Mouse (Mus musculus): ENCODE results near the gene Zfyve19. TPM values are rescaled to one million over a fixed set of nuclear protein-coding genes. Genes with fewer than 3 reads are reported as not detected.
A peak's percentile ranks its signal among the peaks of the same experiment; 100 is the strongest.

The Zfyve19 gene
- polyA plus RNA-seq, 2 experiments from 2014 or later: 54.5 to 71.7 TPM

GRCm38 (mm10) chr2:119196316-119197108, 11.9 kb upstream of the Zfyve19 start:
- no peak for ATAC-seq

- no peak for ATAC-seq
Measured at GRCm38 (mm10) chr2:119197493-119197892, 10.9 kb upstream of the Zfyve19 start.

GRCm38 (mm10) chr2:119198049-119198448, 10.4 kb upstream of the Zfyve19 start:
- ATAC-seq: no peak

GRCm38 (mm10) chr2:119198934-119199333, 9.5 kb upstream of the Zfyve19 start:
- no peak for ATAC-seq

GRCm38 (mm10) chr2:119202914-119203453, 5.4 kb upstream of the Zfyve19 start:
- no peak for ATAC-seq

GRCm38 (mm10) chr2:119203871-119204460, 4.5 kb upstream of the Zfyve19 start:
- no peak for ATAC-seq

- ATAC-seq: no peak
Measured at GRCm38 (mm10) chr2:119207961-119208343, 465 bp upstream of the Zfyve19 start.

GRCm38 (mm10) chr2:119209176-119209507, 725 bp downstream of the Zfyve19 start:
- ATAC-seq: peak; percentile 15

GRCm38 (mm10) chr2:119229775-119230704, 21.6 kb downstream of the Zfyve19 start, which contains the start of gene Ppp1r14d:
Gene Ppp1r14d (minus strand): TSS chr2:119229906.
- no peak for ATAC-seq

GRCm38 (mm10) chr2:119236682-119237209, 28.3 kb downstream of the Zfyve19 start:
- ATAC-seq: no peak

- peak; percentile 34 for ATAC-seq
Measured at GRCm38 (mm10) chr2:119237210-119237870, 28.9 kb downstream of the Zfyve19 start, which contains the start of gene Spint1. Gene Spint1 (plus strand): TSS chr2:119237362.

GRCm38 (mm10) chr2:119237871-119238220, 29.4 kb downstream of the Zfyve19 start:
- no peak for ATAC-seq

GRCm38 (mm10) chr2:119238671-119239070, 30.3 kb downstream of the Zfyve19 start:
- no peak for ATAC-seq

GRCm38 (mm10) chr2:119240075-119240818, 31.8 kb downstream of the Zfyve19 start:
- ATAC-seq: no peak

- no peak for ATAC-seq
Measured at GRCm38 (mm10) chr2:119240819-119241186, 32.4 kb downstream of the Zfyve19 start.

- no peak for ATAC-seq
Measured at GRCm38 (mm10) chr2:119242548-119242947, 34.1 kb downstream of the Zfyve19 start.

- ATAC-seq: no peak
Measured at GRCm38 (mm10) chr2:119245246-119245645, 36.8 kb downstream of the Zfyve19 start.

GRCm38 (mm10) chr2:119247904-119248303, 39.5 kb downstream of the Zfyve19 start:
- no peak for ATAC-seq

- ATAC-seq: no peak
Measured at GRCm38 (mm10) chr2:119249592-119250061, 41.2 kb downstream of the Zfyve19 start.

GRCm38 (mm10) chr2:119250377-119250776, 42.0 kb downstream of the Zfyve19 start:
- no peak for ATAC-seq

- peak; percentile 96 for ATAC-seq
Measured at GRCm38 (mm10) chr2:119250826-119251478, 42.5 kb downstream of the Zfyve19 start.
